Mouse (Mus musculus): ENCODE data around the gene Elp4.

Gene Elp4

DNA sequence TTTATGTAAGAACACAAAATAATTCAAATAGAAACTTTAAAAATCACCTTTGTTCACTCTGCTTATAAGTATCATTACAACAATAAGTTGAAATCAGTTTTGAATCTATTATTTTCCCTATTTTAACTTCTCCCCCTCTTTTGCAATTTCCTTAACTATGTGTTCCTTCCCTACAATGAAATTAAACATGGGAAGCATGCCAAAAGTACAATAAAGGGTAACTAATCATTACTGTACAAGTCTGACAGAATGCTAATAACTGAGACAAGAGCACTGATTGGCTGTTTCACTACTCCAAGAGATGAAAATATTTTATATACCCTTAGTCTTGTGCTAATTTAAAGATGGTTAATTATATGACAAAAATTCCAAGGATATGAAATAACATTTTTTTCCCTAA is 99.2 kb downstream of the Elp4 start:
- DNase-seq (ENCODE audit: low spot score), result no peak

DNA sequence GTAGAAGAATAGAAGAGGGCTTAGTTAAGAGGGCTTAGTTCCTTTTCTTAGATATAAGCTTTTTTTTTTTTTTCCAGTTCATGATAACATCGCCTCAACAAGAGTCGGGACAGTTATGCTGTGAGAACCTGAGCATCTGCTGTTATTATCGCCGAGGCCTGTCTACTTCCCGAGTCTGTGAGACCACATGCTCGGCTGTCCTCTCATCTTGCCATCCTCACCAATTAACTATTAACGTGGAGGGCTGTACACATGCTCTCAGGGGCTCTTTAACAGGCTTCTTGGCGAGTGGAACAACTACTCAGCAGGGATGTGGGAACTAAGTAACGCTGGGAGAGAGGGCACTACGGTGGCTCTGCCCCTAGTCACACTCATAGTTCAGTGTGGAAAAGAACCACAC is 99.9 kb downstream of the Elp4 start:
- no peak for DNase-seq (ENCODE audit: low spot score)

DNA sequence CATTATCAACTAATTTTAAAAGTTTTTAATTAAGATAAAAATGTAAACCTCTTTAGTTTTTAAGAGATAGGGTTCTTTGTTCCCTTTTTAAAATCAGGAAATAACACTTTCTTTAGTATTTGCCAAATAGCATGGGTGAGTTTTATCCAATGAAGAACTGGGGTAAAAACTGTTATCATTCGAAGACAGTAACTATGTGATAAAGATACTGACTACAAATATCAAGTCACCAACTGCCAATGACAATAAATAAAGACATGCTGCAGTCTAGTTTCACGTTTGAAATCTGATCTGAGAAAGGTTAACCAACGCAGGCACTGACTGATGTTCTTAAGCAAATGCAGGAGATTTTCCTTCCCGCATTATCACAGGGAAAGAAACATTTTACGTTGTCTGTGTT is 100.9 kb downstream of the Elp4 start:
- DNase-seq (ENCODE audit: low spot score), result no peak

DNA sequence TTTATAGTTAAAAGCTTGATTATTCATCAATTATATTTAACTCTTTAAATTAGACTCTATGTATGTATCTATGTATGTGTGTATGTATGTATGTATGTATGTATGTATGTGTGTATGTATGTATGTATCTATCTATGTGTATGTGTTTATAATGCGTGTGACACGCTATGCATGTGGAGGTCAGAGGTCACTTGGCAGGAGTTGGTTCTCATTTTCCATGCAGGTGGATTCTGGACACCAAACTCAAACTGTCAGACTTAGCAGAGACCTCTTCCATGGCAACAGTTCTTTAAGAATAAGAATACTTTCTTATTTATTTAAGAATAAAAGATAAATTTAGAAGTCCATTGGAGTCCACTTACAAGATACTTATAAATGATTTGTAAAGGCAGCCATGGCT is 101.5 kb downstream of the Elp4 start:
- DNase-seq (ENCODE audit: low spot score), result no peak

DNA sequence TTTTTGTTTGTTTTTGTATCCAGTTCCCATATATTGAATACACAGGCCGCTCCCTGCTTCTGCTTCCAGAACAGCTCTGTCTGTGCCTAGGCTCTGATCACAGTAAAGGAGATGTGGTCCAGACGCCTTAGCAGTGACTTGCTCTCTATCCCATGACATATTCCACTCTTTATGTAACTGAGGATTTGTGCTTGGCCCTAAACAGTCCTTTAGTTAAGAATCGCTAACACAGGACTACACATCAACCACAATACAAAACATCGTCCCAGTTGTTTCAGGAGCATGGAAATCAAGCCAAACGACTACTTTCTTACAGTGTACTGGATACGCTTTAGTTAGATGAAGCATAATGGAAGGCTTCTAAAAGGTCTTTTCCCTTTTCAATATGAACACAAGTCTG is 102.8 kb downstream of the Elp4 start:
- DNase-seq (ENCODE audit: low spot score), result no peak

DNA sequence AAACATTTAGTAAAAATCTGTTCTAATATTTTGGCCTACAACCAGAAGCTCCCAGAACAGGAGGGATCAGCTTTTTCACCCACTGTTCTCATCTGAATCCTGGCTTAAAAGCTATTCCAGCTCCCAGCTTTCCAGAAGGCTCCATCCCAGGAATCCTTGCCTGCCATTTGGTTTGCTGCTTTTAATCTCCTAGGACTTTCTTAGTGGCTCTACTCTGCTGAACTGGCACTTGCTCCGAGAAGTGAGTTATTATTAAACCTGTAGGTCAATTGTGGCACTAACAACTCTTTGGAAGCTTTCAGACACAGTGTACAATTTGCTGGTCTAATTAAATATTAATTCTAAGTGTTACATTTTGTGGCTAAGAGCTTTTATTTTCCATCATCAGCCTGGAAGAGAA is 103.7 kb downstream of the Elp4 start:
- no peak for DNase-seq (ENCODE audit: low spot score)

DNA sequence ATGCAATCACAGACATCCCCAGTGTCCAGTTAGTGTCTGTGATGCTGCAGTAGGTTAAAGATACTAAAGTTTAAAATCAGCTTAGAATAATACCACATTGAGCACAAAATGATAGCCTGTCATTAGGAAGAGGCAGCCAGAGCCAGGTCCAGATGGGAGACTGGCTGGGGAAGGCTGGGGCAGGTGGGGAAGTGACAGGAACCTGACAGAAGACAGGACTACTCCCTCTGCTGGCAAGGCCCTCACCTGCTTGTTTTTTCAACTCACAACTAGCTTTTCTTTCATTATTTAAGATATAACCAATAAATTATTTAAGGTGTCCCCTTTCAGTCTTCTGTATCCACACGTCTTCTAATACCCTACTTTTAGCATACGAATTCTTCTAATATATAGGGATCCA is 104.5 kb downstream of the Elp4 start:
- DNase-seq (ENCODE audit: low spot score), result peak; percentile 49

DNA sequence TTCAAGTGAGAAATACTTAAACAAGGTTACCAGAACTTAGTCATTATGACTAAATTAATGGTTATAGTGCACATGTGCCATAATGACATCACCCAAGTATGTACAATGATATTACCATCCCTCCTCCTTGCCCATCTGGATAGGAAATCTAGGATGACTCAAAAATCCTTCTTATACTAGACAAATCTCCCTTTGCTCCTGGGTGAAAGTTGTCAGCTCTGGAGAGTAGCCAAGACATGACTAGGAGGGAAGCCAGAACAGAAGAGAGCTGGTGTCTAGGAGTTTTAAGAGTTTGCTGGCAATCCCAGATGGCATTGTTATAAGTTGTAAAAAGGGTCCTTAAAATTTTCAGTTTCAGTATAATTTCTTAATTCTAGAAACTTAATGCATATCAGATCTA is 106.5 kb downstream of the Elp4 start:
- no peak for DNase-seq (ENCODE audit: low spot score)

DNA sequence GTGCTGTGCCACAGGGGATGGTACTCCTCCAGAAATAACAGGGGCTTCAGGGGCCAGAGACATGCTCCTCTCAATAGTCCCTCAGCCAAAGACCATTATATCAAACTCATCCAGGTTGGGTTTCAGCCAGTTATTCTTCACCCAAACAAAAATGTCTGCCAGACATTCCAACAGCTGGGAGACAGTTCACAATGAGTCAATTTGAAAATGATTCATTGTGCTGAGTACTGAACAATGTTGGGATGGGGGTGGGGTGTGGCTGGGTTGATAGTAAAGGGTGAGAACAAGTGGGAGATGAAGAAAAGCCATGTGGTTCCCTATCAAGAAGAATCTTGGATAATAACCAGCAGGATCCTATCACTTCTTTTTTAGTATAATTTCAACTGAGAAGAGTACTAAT is 108.3 kb downstream of the Elp4 start:
- DNase-seq (ENCODE audit: low spot score), result no peak

DNA sequence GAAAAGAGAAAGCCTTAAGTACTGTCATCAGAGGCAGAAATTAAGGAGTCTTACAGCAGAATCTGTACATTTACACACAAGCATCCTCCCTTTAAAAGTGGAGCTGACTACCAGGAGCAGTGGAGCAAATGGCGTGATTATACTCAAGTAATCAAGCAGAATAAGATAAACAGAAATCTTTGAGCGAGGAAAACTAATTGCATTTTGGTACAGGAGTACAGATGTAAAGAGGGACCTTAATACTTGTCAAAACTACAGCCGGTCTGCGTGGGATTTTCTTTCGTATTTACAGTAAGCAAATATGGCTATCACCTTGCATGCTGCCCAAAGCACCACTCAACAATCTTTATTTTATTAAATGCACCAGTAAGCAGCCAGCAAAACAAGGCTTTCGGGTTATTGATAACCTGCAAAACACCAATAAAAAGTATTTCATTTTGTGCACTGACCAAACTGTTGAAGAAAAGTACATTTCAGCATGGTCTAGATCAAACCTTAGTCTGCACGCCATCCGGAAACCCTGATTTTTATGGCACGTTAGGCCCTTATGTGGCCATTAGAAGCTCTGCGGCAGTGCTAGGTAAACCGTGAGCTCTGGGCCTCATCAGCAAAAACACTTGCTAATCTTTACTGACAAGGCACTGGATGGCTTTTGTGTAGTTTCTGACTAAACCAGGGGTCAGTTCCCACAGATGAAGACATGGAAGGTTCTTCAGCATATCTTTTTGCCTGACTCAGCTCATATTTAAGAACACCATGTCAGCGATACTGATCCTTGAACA is 111.8 kb downstream of the Elp4 start:
- DNase-seq (ENCODE audit: low spot score), result peak; percentile 35

DNA sequence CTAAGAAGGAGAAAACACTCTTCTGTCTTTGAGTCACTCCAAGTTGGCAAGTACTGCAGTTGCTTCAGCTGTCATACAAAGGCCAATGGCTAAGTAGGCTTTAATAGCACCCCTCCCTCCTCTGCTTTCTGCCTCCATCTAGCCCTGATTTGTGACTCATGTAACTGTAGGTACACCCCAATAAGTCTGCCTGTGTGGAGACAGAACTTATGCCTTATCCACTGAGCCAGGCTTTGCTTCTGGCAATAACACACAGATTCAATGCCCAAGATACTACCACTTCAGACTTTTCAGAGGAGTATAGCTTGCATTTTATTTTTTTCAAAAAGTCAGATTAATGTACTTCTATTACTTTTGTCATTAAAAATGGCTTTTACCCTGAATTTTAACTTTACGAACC is 114.4 kb downstream of the Elp4 start:
- no peak for DNase-seq (ENCODE audit: low spot score)

DNA sequence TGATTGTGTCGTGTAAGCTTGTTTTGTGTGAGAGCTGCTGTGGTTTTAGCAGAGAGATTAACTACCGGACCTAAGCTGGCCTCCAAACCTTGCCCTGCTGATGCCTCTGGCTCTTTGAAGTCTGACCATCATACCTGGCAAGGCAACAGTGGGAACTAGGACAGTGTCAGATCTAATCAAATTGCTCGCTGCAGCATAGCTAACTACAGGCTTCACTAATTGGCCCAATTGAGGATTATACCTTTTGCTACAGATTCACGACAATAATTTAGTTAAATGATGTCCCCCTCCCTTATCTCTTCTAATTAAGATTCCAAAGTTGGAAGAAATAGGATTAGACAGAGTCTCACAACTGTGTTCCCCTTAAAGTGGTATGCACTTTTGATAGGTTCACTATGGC is 116.6 kb downstream of the Elp4 start:
- DNase-seq (ENCODE audit: low spot score), result no peak

DNA sequence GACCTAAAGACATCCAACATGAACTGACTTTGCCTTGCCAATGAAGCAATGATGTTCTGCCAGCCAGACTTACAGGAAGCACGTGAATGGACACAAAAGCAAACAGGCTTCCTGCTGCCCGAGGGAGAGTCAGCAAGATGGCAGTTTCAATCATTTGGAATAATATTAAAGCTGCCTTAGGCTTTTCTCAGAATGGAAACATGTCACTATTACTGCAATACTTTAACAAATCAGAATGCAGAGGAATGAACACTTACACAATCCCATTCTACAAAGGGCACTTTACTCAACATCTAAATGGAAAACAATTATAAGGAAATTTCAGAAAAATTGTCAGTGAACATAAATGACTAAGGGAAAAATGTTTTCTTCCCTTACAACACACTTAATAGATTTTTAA is 117.4 kb downstream of the Elp4 start:
- DNase-seq (ENCODE audit: low spot score), result no peak

DNA sequence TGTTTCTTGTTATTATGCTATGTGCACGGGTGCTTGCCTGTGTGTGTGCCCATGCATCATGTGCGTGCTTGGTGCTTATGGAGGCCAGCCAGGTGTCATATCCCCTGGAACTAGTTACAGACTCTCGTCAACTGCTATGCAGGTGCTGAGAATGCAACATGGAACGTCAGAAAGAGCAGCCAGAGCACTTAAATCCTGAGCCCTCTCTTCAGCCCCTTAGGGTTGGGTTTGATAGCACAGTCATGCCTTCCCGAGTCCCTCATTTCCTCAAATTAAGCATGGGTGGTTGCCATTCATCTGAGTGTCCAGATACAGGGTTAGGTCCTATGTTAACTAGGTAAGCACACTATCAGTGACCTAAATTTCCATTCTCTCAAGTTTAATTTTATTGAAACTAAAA is 121.5 kb downstream of the Elp4 start:
- DNase-seq (ENCODE audit: low spot score), result no peak

DNA sequence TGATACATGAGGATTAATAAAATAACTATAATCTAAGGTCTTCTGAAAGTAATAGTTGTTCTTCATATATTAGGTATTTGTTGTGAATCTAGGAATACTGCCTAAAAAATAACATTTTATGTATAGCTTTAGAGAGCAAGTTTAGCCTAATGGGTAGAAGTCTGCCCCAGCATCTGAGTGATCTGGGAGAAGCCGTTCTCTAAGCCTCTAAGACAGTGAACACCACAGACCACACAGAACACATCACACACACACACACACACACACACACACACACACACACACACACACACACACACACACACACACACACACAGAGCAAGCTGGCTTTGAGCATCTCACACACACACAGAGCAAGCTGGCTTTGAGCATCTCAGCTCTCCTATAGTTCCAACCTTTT is 123.6 kb downstream of the Elp4 start:
- DNase-seq (ENCODE audit: low spot score), result no peak

DNA sequence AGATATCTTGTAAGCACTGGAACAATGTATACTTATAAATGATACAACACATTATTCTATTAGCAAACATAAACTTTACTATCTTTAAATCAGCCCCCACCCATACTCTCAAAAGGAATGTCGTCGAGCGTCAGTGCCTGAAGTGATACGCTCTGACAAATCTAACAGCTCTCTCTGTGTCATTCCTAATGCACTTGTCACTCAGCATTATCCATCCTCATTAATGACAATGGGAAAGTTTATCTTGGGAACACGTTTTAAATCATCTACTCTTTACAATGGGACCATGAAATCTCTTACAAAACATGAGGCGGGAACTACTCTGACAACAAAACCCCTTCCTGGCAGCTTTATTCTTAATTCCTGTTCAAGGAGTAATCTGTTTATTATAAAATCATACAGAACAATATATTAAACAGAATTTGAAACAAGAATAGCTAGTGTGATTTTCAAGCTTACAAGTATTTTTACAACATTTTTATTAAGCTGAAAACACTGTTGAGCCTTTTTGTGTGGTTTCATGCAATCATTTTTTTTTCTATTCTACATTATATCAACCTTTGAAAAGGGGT is 125.0 kb downstream of the Elp4 start:
- DNase-seq (ENCODE audit: low spot score), result peak; percentile 77

DNA sequence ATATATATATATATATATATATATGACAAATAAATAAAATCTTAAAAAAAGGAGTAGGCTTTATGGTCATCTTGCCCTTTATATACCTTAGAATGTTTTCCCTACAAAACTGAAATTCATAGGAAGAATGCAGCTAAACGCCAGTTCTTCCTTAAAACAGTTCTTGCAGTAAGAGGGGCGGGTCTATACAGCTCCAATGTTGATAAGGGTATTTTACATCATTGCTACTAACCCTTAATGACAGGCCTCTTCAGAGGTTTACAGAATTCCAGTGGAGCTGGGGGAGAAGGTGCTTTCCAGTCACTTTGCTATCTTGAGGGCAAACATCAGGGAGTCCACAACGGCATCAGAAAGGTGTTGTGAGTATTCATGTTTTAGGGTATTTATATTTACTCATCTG is 133.1 kb downstream of the Elp4 start:
- no peak for DNase-seq (ENCODE audit: low spot score)

DNA sequence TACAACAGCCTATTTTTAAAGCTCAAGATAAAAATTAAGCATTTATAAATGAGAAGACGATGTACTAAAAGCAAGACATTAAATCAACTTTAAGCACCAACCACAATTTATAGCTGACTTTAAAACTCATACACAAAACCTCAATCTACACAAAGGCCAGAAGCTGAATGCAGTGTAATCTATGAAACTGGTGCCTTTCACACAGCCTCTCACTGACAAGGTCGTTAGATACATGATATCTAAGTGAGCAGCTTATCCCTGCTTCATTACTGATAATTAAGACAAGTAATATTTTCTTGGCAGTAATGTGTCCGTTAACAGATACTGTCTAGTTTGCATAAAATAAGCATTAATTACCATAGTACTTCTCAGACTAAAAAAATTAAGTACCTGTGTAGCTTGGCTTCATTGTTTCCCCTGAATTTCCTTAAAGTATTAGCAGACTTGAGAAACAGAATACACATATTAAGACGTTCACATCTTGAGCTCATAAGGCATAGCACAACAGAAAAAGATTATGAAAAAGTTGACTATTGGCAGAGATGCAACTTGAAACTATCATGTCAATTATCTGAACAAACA is 134.5 kb downstream of the Elp4 start:
- no peak for DNase-seq (ENCODE audit: low spot score)

DNA sequence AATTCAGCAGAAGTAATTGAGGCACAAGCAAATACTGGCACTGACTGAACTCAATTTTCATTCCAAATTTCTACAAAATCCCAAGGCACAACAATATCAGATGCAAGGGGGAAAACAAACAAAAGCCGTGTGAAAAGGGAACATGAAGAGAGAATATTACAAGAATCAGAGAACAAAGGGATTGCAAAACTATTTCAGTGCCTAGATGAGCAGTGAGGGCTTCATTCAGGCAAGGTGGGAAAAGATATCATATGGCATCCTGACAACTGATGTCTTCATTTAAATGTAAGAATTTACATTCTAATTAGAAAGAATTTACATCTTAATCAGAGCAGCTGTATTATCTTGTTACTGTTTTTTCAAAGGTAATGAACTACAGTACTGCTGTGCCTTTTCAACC is 150.9 kb downstream of the Elp4 start:
- DNase-seq (ENCODE audit: low spot score), result no peak

DNA sequence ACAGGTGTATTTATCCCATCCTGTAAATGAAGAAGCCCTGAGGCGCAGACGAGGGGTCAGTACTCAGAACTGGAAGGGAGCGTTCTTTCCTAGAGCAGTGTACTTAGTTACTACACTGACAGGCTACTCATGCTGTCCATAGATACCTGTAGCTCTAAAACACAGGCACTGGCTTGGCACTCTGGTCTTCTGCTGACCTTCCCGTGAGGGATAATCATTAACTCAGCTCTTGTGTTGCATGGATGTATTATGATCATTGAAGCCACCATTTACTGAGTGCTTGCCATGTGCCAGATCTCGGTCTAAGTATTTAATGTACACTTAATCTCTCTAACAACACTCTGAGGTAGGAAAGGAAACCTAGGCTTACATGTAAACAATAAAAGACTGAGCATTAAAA is 155.3 kb downstream of the Elp4 start:
- DNase-seq (ENCODE audit: low spot score), result no peak

DNA sequence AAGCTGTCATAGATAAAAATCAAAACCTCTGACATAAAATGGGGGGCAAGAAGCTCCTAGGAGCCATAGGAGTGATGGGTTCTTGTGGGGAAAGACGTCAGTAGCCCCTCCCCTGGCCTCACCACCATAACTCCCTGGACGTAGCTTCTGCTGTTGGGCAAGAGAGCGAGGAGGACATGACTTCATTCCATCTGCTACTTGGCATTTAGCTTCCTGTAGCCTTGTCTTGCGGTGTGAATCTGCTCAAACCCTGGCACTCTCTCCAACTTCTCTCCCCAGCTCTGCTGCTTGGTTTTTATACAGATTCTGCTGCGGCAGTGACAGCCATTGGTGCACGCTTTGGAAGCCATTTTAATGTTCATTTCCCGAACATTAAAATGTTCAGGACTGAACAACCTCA is 157.5 kb downstream of the Elp4 start:
- DNase-seq (ENCODE audit: low spot score), result no peak

DNA sequence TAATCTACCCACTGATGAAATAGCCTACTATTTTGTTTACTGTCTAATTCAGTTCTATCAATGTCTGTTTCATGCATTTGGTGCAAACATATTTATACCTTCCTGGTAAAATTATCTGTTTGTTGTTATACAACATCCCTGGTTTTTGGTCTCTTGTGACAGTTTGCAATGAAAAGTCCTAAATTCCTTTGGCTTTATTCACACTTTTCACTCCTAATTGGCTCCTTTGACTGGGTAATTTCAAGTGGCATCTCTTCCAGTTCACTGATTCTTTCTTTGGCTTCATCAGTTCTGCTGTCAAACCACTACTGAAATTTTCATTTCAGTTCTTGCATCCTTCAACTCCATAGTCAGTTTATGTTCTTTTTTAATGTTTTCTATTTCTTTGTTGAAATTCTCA is 168.2 kb downstream of the Elp4 start:
- no peak for DNase-seq (ENCODE audit: low spot score)

DNA sequence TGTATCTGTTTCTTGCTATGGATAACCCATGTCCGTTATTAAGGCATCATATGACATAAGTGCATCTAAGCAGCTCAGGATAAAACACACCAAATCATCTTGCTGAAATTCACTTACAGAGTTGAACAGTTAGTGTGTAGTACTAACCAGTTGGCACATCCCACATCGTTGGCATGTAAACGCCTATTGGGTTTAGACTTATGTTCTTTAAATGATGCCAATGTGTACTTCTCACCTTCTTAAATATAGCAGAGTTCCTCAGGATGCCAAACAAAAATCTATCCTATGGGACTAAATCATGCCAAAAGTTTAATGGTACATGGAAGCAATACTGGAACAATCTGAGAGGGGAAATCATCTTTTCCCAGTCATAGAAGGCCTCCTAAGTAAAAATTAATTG is 173.7 kb downstream of the Elp4 start:
- no peak for DNase-seq (ENCODE audit: low spot score)

DNA sequence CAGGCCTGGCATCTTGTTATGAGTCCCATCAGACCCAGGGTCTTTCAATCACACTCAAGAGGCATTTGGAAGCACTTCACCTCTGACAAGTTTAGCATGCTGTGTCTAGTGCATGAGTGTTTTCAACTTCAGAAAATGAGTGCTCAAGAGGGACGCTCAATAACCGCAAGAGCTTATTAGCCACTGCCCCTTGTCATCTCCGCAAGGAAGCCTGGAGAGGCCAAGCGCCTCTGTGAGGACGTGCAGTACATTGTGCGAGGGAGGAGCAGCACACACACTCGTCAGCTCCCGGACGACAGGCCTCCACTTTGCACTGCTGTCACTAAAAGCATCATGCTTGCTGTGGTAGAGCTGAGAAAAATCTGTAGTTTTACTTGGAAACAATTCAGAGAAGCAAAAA is 177.7 kb downstream of the Elp4 start:
- no peak for DNase-seq (ENCODE audit: low spot score)

Data from embryo, embryonic 10.5 days (tissue).